Mouse (Mus musculus): ENCODE results near the gene Smim13. TPM values are rescaled to one million over a fixed set of nuclear protein-coding genes. Genes with fewer than 3 reads are reported as not detected.

The Smim13 gene
- polyA plus RNA-seq, 1 experiment from 2014 or later = 9.4 TPM

- Histone ChIP-seq H3K4me2 (replicated peaks; ENCODE audit: low read depth) (no peak overlapping the region), H3K9me3 (ENCODE audit: control insufficient read depth, low read length) (no peaks in the 10 kb centered on the region), H3K4me1 (replicated peaks; ENCODE audit: control insufficient read depth, insufficient read depth) (no peaks in the 10 kb centered on the region), H3K36me3 (ENCODE audit: control insufficient read depth, insufficient read depth, low read length) (no peaks in the 10 kb centered on the region), H3K27ac (replicated peaks) (no peak overlapping the region), H3K9ac (ENCODE audit: low read length) (no peak overlapping the region), H3K27me3 (ENCODE audit: control insufficient read depth, insufficient read depth, low read length) (no peaks in the 10 kb centered on the region), H3K4me3 (ENCODE audit: low read depth, low read length) (no peak overlapping the region)
- TF ChIP-seq EP300 (optimal IDR thresholded peaks at IDR 0.05) (no peak), CTCF (IDR thresholded peaks at IDR 0.05; ENCODE audit: low read depth) (no peak)
- DNase-seq (ENCODE audit: low spot score) (no peak), ATAC-seq (ENCODE audit: low FRiP score, low TSS enrichment) (no peak)
- WGBS = 70% methylated on average over 5 of the region's 5 CpGs
Measured at GRCm38 (mm10) chr13:41263304-41264006, 13.8 kb downstream of the Smim13 start.

GRCm38 (mm10) chr13:41267827-41268408, 18.3 kb downstream of the Smim13 start:
- 0 out of 2 replicates have a peak, but pooled peaks have one; percentile 24 for ATAC-seq (ENCODE audit: low FRiP score, low TSS enrichment)

GRCm38 (mm10) chr13:41273927-41274650, 24.4 kb downstream of the Smim13 start, which contains the start of gene Gm17364:
TSS of gene Gm17364 (minus strand) at chr13:41273977.
- H3K36me3 ChIP-seq (ENCODE audit: control insufficient read depth, insufficient read depth, low read length) = no peaks in the 10 kb centered on the region
- ATAC-seq (ENCODE audit: low FRiP score, low TSS enrichment) = no peak
- no peak for DNase-seq (ENCODE audit: low spot score)
- 93% methylated on average over 10 of the region's 10 CpGs for WGBS
- H3K4me3 ChIP-seq (ENCODE audit: low read depth, low read length) = no peak within 1 kb of the TSS
- H3K4me1 ChIP-seq (replicated peaks; ENCODE audit: control insufficient read depth, insufficient read depth) = no peaks in the 10 kb centered on the region
- H3K27ac ChIP-seq (replicated peaks) = no peak within 1 kb of the TSS
- no peaks in the 10 kb centered on the region for H3K27me3 ChIP-seq (ENCODE audit: control insufficient read depth, insufficient read depth, low read length)
- no peaks in the 10 kb centered on the region for H3K9me3 ChIP-seq (ENCODE audit: control insufficient read depth, low read length)
- H3K4me2 ChIP-seq (replicated peaks; ENCODE audit: low read depth) = no peak within 1 kb of the TSS
- no peak within 1 kb of the TSS for H3K9ac ChIP-seq (ENCODE audit: low read length)
- no peak for TF ChIP-seq EP300 (optimal IDR thresholded peaks at IDR 0.05)
- TF ChIP-seq CTCF (IDR thresholded peaks at IDR 0.05; ENCODE audit: low read depth) = no peak

More at GRCm38 (mm10) chr13:41267827-41268408, 18.3 kb downstream of the Smim13 start:
- Histone ChIP-seq H3K4me3 (ENCODE audit: low read depth, low read length) (no peak overlapping the region), H3K36me3 (ENCODE audit: control insufficient read depth, insufficient read depth, low read length) (no peaks in the 10 kb centered on the region), H3K4me1 (replicated peaks; ENCODE audit: control insufficient read depth, insufficient read depth) (no peaks in the 10 kb centered on the region), H3K27ac (replicated peaks) (no peak overlapping the region), H3K9ac (ENCODE audit: low read length) (no peak overlapping the region), H3K4me2 (replicated peaks; ENCODE audit: low read depth) (no peak overlapping the region), H3K27me3 (ENCODE audit: control insufficient read depth, insufficient read depth, low read length) (no peaks in the 10 kb centered on the region), H3K9me3 (ENCODE audit: control insufficient read depth, low read length) (no peaks in the 10 kb centered on the region)
- no peak for TF ChIP-seq CTCF (IDR thresholded peaks at IDR 0.05; ENCODE audit: low read depth)
- TF ChIP-seq EP300 (optimal IDR thresholded peaks at IDR 0.05) = no peak
- DNase-seq (ENCODE audit: low spot score) = no peak
- WGBS = 46% methylated on average over 7 of the region's 7 CpGs

- DNase-seq (ENCODE audit: low spot score) (no peak), ATAC-seq (ENCODE audit: low FRiP score, low TSS enrichment) (no peak)
- 65% methylated on average over 5 of the region's 5 CpGs for WGBS
- no peaks in the 10 kb centered on the region for H3K9me3 ChIP-seq (ENCODE audit: control insufficient read depth, low read length)
- H3K36me3 ChIP-seq (ENCODE audit: control insufficient read depth, insufficient read depth, low read length) = no peaks in the 10 kb centered on the region
- no peak overlapping the region for H3K4me2 ChIP-seq (replicated peaks; ENCODE audit: low read depth)
- no peak overlapping the region for H3K27ac ChIP-seq (replicated peaks)
- no peaks in the 10 kb centered on the region for H3K27me3 ChIP-seq (ENCODE audit: control insufficient read depth, insufficient read depth, low read length)
- no peak overlapping the region for H3K4me3 ChIP-seq (ENCODE audit: low read depth, low read length)
- no peak overlapping the region for H3K9ac ChIP-seq (ENCODE audit: low read length)
- no peaks in the 10 kb centered on the region for H3K4me1 ChIP-seq (replicated peaks; ENCODE audit: control insufficient read depth, insufficient read depth)
- TF ChIP-seq EP300 (optimal IDR thresholded peaks at IDR 0.05) = no peak
Measured at GRCm38 (mm10) chr13:41280696-41281095, 31.1 kb downstream of the Smim13 start.

- no peaks in the 10 kb centered on the region for H3K27me3 ChIP-seq (ENCODE audit: control insufficient read depth, insufficient read depth, low read length)
- DNase-seq (ENCODE audit: low spot score) (peak; percentile 76), ATAC-seq (ENCODE audit: low FRiP score, low TSS enrichment) (no peak)
- H3K9ac ChIP-seq (ENCODE audit: low read length) = no peak overlapping the region
- H3K4me1 ChIP-seq (replicated peaks; ENCODE audit: control insufficient read depth, insufficient read depth) = no peaks in the 10 kb centered on the region
- no peaks in the 10 kb centered on the region for H3K9me3 ChIP-seq (ENCODE audit: control insufficient read depth, low read length)
- no peaks in the 10 kb centered on the region for H3K36me3 ChIP-seq (ENCODE audit: control insufficient read depth, insufficient read depth, low read length)
- H3K27ac ChIP-seq (replicated peaks) = no peak overlapping the region
- 24% methylated on average over 5 of the region's 5 CpGs for WGBS
- TF ChIP-seq EP300 (optimal IDR thresholded peaks at IDR 0.05) (no peak), CTCF (IDR thresholded peaks at IDR 0.05; ENCODE audit: low read depth) (peak; percentile 94)
- no peak overlapping the region for H3K4me3 ChIP-seq (ENCODE audit: low read depth, low read length)
- no peak overlapping the region for H3K4me2 ChIP-seq (replicated peaks; ENCODE audit: low read depth)
Measured at GRCm38 (mm10) chr13:41283256-41283655, 33.6 kb downstream of the Smim13 start.

Data from stomach, postnatal 0 days (tissue).